Mouse (Mus musculus): ENCODE measurements around the gene Homer2. TPM values are rescaled to one million over a fixed set of nuclear protein-coding genes. Genes with fewer than 3 reads are reported as not detected.
A peak's percentile ranks its signal among the peaks of the same experiment; 100 is the strongest.

Homer2 gene
- polyA plus RNA-seq, 1 experiment from 2014 or later, result 33.8 TPM

- Histone ChIP-seq H3K27me3 (replicated peaks; ENCODE audit: control insufficient read depth, insufficient read depth, low read length) (no peaks in the 10 kb centered on the region), H3K4me1 (replicated peaks; ENCODE audit: control insufficient read depth, insufficient read depth, low read length) (no peaks in the 10 kb centered on the region; the same call in 1 of the 2 replicates), H3K9me3 (ENCODE audit: control insufficient read depth, low read length) (no peaks in the 10 kb centered on the region), H3K9ac (ENCODE audit: low read length) (no peak overlapping the region), H3K36me3 (ENCODE audit: control insufficient read depth, insufficient read depth, low read length) (no peaks in the 10 kb centered on the region), H3K4me2 (ENCODE audit: low read length) (no peak overlapping the region), H3K27ac (ENCODE audit: low read depth) (no peak overlapping the region), H3K4me3 (ENCODE audit: low read depth, low read length) (no peak overlapping the region)
- no peak for ATAC-seq (replicated peaks; ENCODE audit: low FRiP score, low TSS enrichment, low read depth)
- DNase-seq (ENCODE audit: low spot score), result no peak
- WGBS, result 73% methylated on average over 5 of the region's 5 CpGs
Measured at GRCm38 (mm10) chr7:81561211-81561610, 146.1 kb downstream of the Homer2 start.

- Histone ChIP-seq H3K27ac (ENCODE audit: low read depth) (no peak overlapping the region), H3K4me3 (ENCODE audit: low read depth, low read length) (no peak overlapping the region), H3K4me1 (replicated peaks; ENCODE audit: control insufficient read depth, insufficient read depth, low read length) (no peaks in the 10 kb centered on the region; the same call in 1 of the 2 replicates), H3K9ac (ENCODE audit: low read length) (no peak overlapping the region), H3K9me3 (ENCODE audit: control insufficient read depth, low read length) (no peaks in the 10 kb centered on the region), H3K36me3 (ENCODE audit: control insufficient read depth, insufficient read depth, low read length) (no peaks in the 10 kb centered on the region), H3K4me2 (ENCODE audit: low read length) (no peak overlapping the region), H3K27me3 (replicated peaks; ENCODE audit: control insufficient read depth, insufficient read depth, low read length) (no peaks in the 10 kb centered on the region)
- DNase-seq (ENCODE audit: low spot score), result no peak
- WGBS, result 67% methylated on average over 8 of the region's 8 CpGs
- no peak for ATAC-seq (replicated peaks; ENCODE audit: low FRiP score, low TSS enrichment, low read depth)
Measured at GRCm38 (mm10) chr7:81560101-81561049, 147.0 kb downstream of the Homer2 start.

- Histone ChIP-seq H3K27me3 (replicated peaks; ENCODE audit: control insufficient read depth, insufficient read depth, low read length) (no peaks in the 10 kb centered on the region), H3K9me3 (ENCODE audit: control insufficient read depth, low read length) (no peaks in the 10 kb centered on the region), H3K9ac (ENCODE audit: low read length) (no peak overlapping the region), H3K4me3 (ENCODE audit: low read depth, low read length) (no peak overlapping the region), H3K4me1 (replicated peaks; ENCODE audit: control insufficient read depth, insufficient read depth, low read length) (no peaks in the 10 kb centered on the region; the same call in 1 of the 2 replicates), H3K36me3 (ENCODE audit: control insufficient read depth, insufficient read depth, low read length) (no peaks in the 10 kb centered on the region), H3K4me2 (ENCODE audit: low read length) (no peak overlapping the region), H3K27ac (ENCODE audit: low read depth) (no peak overlapping the region)
- no peak for DNase-seq (ENCODE audit: low spot score)
- no peak for ATAC-seq (replicated peaks; ENCODE audit: low FRiP score, low TSS enrichment, low read depth)
- WGBS, result 87% methylated on average over 14 of the region's 14 CpGs
Measured at GRCm38 (mm10) chr7:81559231-81559980, 147.9 kb downstream of the Homer2 start.

GRCm38 (mm10) chr7:81557985-81558360 is 149.4 kb downstream of the Homer2 start:
- no peak for DNase-seq (ENCODE audit: low spot score)
- no peak overlapping the region for H3K9ac ChIP-seq (ENCODE audit: low read length)

GRCm38 (mm10) chr7:81557252-81557984 is 149.9 kb downstream of the Homer2 start:
- Histone ChIP-seq H3K9me3 (ENCODE audit: control insufficient read depth, low read length) (no peaks in the 10 kb centered on the region), H3K4me3 (ENCODE audit: low read depth, low read length) (no peak overlapping the region), H3K9ac (ENCODE audit: low read length) (no peak overlapping the region), H3K4me2 (ENCODE audit: low read length) (no peak overlapping the region), H3K36me3 (ENCODE audit: control insufficient read depth, insufficient read depth, low read length) (no peaks in the 10 kb centered on the region), H3K27ac (ENCODE audit: low read depth) (no peak overlapping the region), H3K4me1 (replicated peaks; ENCODE audit: control insufficient read depth, insufficient read depth, low read length) (no peaks in the 10 kb centered on the region; the same call in 1 of the 2 replicates), H3K27me3 (replicated peaks; ENCODE audit: control insufficient read depth, insufficient read depth, low read length) (no peaks in the 10 kb centered on the region)
- DNase-seq (ENCODE audit: low spot score), result no peak
- ATAC-seq (replicated peaks; ENCODE audit: low FRiP score, low TSS enrichment, low read depth), result no peak
- WGBS, result 46% methylated on average over 7 of the region's 7 CpGs

More at GRCm38 (mm10) chr7:81557985-81558360, 149.4 kb downstream of the Homer2 start:
- ATAC-seq (replicated peaks; ENCODE audit: low FRiP score, low TSS enrichment, low read depth), result no peak
- no peaks in the 10 kb centered on the region for H3K27me3 ChIP-seq (replicated peaks; ENCODE audit: control insufficient read depth, insufficient read depth, low read length)
- H3K36me3 ChIP-seq (ENCODE audit: control insufficient read depth, insufficient read depth, low read length), result no peaks in the 10 kb centered on the region
- H3K4me2 ChIP-seq (ENCODE audit: low read length), result no peak overlapping the region
- 60% methylated on average over 4 of the region's 4 CpGs for WGBS
- H3K27ac ChIP-seq (ENCODE audit: low read depth), result no peak overlapping the region
- no peaks in the 10 kb centered on the region; the same call in 1 of the 2 replicates for H3K4me1 ChIP-seq (replicated peaks; ENCODE audit: control insufficient read depth, insufficient read depth, low read length)
- H3K9me3 ChIP-seq (ENCODE audit: control insufficient read depth, low read length), result no peaks in the 10 kb centered on the region
- no peak overlapping the region for H3K4me3 ChIP-seq (ENCODE audit: low read depth, low read length)

GRCm38 (mm10) chr7:81556839-81557238 is 150.5 kb downstream of the Homer2 start:
- ATAC-seq (replicated peaks; ENCODE audit: low FRiP score, low TSS enrichment, low read depth) (no peak), DNase-seq (ENCODE audit: low spot score) (no peak)
- no peak overlapping the region for H3K27ac ChIP-seq (ENCODE audit: low read depth)
- 74% methylated on average over 4 of the region's 4 CpGs for WGBS
- H3K4me3 ChIP-seq (ENCODE audit: low read depth, low read length), result no peak overlapping the region
- H3K9me3 ChIP-seq (ENCODE audit: control insufficient read depth, low read length), result no peaks in the 10 kb centered on the region
- no peak overlapping the region for H3K4me2 ChIP-seq (ENCODE audit: low read length)
- H3K27me3 ChIP-seq (replicated peaks; ENCODE audit: control insufficient read depth, insufficient read depth, low read length), result no peaks in the 10 kb centered on the region
- H3K36me3 ChIP-seq (ENCODE audit: control insufficient read depth, insufficient read depth, low read length), result no peaks in the 10 kb centered on the region
- no peak overlapping the region for H3K9ac ChIP-seq (ENCODE audit: low read length)
- no peaks in the 10 kb centered on the region; the same call in 1 of the 2 replicates for H3K4me1 ChIP-seq (replicated peaks; ENCODE audit: control insufficient read depth, insufficient read depth, low read length)

- Histone ChIP-seq H3K9ac (ENCODE audit: low read length) (no peak overlapping the region), H3K9me3 (ENCODE audit: control insufficient read depth, low read length) (no peaks in the 10 kb centered on the region), H3K4me1 (replicated peaks; ENCODE audit: control insufficient read depth, insufficient read depth, low read length) (no peaks in the 10 kb centered on the region; the same call in 1 of the 2 replicates), H3K27ac (ENCODE audit: low read depth) (no peak overlapping the region), H3K4me3 (ENCODE audit: low read depth, low read length) (no peak overlapping the region), H3K27me3 (replicated peaks; ENCODE audit: control insufficient read depth, insufficient read depth, low read length) (no peaks in the 10 kb centered on the region), H3K4me2 (ENCODE audit: low read length) (no peak overlapping the region), H3K36me3 (ENCODE audit: control insufficient read depth, insufficient read depth, low read length) (no peaks in the 10 kb centered on the region)
- ATAC-seq (replicated peaks; ENCODE audit: low FRiP score, low TSS enrichment, low read depth) (no peak), DNase-seq (ENCODE audit: low spot score) (peak; percentile 62)
- whole genome bisulfite sequencing, result 89% methylated on average over 2 of the region's 2 CpGs
Measured at GRCm38 (mm10) chr7:81554369-81554768, 153.0 kb downstream of the Homer2 start.

- Histone ChIP-seq H3K4me1 (replicated peaks; ENCODE audit: control insufficient read depth, insufficient read depth, low read length) (no peaks in the 10 kb centered on the region; the same call in 1 of the 2 replicates), H3K36me3 (ENCODE audit: control insufficient read depth, insufficient read depth, low read length) (no peaks in the 10 kb centered on the region), H3K27me3 (replicated peaks; ENCODE audit: control insufficient read depth, insufficient read depth, low read length) (no peaks in the 10 kb centered on the region), H3K9me3 (ENCODE audit: control insufficient read depth, low read length) (no peaks in the 10 kb centered on the region), H3K27ac (ENCODE audit: low read depth) (no peak overlapping the region), H3K4me3 (ENCODE audit: low read depth, low read length) (no peak overlapping the region), H3K9ac (ENCODE audit: low read length) (no peak overlapping the region), H3K4me2 (ENCODE audit: low read length) (no peak overlapping the region)
- no peak for DNase-seq (ENCODE audit: low spot score)
- 62% methylated on average over 4 of the region's 4 CpGs for WGBS
- ATAC-seq (replicated peaks; ENCODE audit: low FRiP score, low TSS enrichment, low read depth), result no peak
Measured at GRCm38 (mm10) chr7:81553589-81553988, 153.7 kb downstream of the Homer2 start.

All from intestine, embryonic 14.5 days (tissue).